Mouse (Mus musculus) layer of hippocampus, adult 9-10 months (tissue): ENCODE data around the gene Klrb1c.
"Not testable (repeated sequence)": the region's sequence is repeated elsewhere in the genome, so short reads cannot be mapped to it uniquely, and the experiment has no call there.

Source experiments
- DNase-seq: peaks from one replicate; pipeline ENCODE4 v3.0.0; 2022; ENCODE audit warnings: low spot score

The Klrb1c gene

GRCm38 (mm10) chr6:128797936-128798771 is 9.1 kb upstream of the Klrb1c start:
- no peak for DNase-seq

GRCm38 (mm10) chr6:128797185-128797905 is 8.3 kb upstream of the Klrb1c start:
- no peak for DNase-seq

- DNase-seq: no peak
These were observed 7.4 kb upstream of the Klrb1c start for GRCm38 (mm10) chr6:128796321-128796955.

GRCm38 (mm10) chr6:128793734-128794133 is 4.7 kb upstream of the Klrb1c start:
- DNase-seq: no peak

- DNase-seq: not testable (repeated sequence)
These were observed 1.5 kb upstream of the Klrb1c start for GRCm38 (mm10) chr6:128790491-128790994.

GRCm38 (mm10) chr6:128788517-128788916 is 498 bp downstream of the Klrb1c start:
- DNase-seq: no peak

GRCm38 (mm10) chr6:128786396-128786795 is 2.6 kb downstream of the Klrb1c start:
- not testable (repeated sequence) for DNase-seq

GRCm38 (mm10) chr6:128769481-128770253 is 19.3 kb downstream of the Klrb1c start:
- no peak for DNase-seq

- DNase-seq: no peak
These were observed 21.0 kb downstream of the Klrb1c start for GRCm38 (mm10) chr6:128768047-128768446.

- DNase-seq: not testable (repeated sequence)
These were observed 22.3 kb downstream of the Klrb1c start for GRCm38 (mm10) chr6:128766486-128767254.

GRCm38 (mm10) chr6:128765211-128765610 is 23.8 kb downstream of the Klrb1c start:
- no peak for DNase-seq

- no peak for DNase-seq
These were observed 24.4 kb downstream of the Klrb1c start for GRCm38 (mm10) chr6:128764598-128764997.

GRCm38 (mm10) chr6:128763736-128764523 is 25.1 kb downstream of the Klrb1c start:
- peak; percentile 97 for DNase-seq

- DNase-seq: not testable (repeated sequence)
These were observed 25.9 kb downstream of the Klrb1c start for GRCm38 (mm10) chr6:128762892-128763670.

GRCm38 (mm10) chr6:128761144-128761540 is 27.9 kb downstream of the Klrb1c start:
- no peak for DNase-seq

GRCm38 (mm10) chr6:128760416-128761143 is 28.4 kb downstream of the Klrb1c start:
- DNase-seq: peak; percentile 90

- DNase-seq: peak; percentile 97
These were observed 29.0 kb downstream of the Klrb1c start for GRCm38 (mm10) chr6:128760016-128760415.

GRCm38 (mm10) chr6:128759221-128759950 is 29.6 kb downstream of the Klrb1c start:
- no peak for DNase-seq
